ENCODE assay signal across 18 mouse cellular contexts in the genomic region with DNA sequence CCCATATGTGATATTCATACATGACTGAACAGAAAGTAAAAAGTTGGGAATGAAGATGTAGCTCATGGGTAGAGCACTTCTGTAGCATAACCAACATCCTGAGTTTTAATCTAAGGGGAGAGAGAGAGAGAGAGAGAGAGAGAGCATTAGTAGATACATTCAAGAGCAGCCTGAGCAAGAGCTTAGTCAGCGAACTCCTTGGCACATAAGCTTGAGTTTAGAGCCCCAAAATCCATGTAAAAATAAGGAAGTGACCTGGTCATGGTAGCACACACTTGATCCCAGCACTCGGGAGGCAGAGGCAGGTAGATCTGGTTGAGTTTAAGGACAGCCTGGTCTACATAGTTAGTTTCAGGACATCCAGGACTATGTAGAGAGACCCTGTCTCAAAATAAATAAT. TPM values are rescaled to one million over a fixed set of nuclear protein-coding genes. Genes with fewer than 3 reads are reported as not detected.
DNase-seq lines count a peak whose midpoint lies in the region; ATAC-seq and TF ChIP-seq lines count a peak whose summit lies in the region.
"Had no signal": no experiment of that assay in that cellular context is flagged by ENCODE, and none has a peak within 500 bp of the region (broad histone marks: within the 10 kb centered on the region; RNA-seq: fewer than 3 reads in every experiment).

No protein-coding gene starts in this region.

- no peak for TF ChIP-seq POLR2A in kidney, adult 2 months (IDR thresholded peaks at IDR 0.05; ENCODE audit: low read depth, low read length)

- no peaks in the 10 kb centered on the region for H3K9me3 ChIP-seq in heart, postnatal 0 days (replicated peaks; ENCODE audit: control insufficient read depth, low read length)
- H3K9me3 ChIP-seq in heart, embryonic 10.5 days = no peaks in the 10 kb centered on the region
- H3K9me3 ChIP-seq: embryonic facial prominence, embryonic 10.5 days; forebrain, embryonic 10.5 days; hindbrain, embryonic 15.5 days had no signal

- H3K4me1 ChIP-seq in heart, postnatal 0 days (ENCODE audit: control insufficient read depth, insufficient read depth) = peaks cover 22% of the 10 kb centered on the region
- peaks cover 37% of the 10 kb centered on the region for H3K4me1 ChIP-seq in heart, embryonic 10.5 days
- peaks cover 10% of the 10 kb centered on the region; the same call in 1 of the 2 replicates for H3K4me1 ChIP-seq in kidney, adult 2 months (ENCODE audit: control insufficient read depth, insufficient read depth, low read length)
- H3K4me1 ChIP-seq: embryonic facial prominence, embryonic 10.5 days; forebrain, embryonic 10.5 days; hindbrain, embryonic 15.5 days had no signal

- H3K9ac ChIP-seq in heart, postnatal 0 days (replicated peaks; ENCODE audit: low read depth, low read length) = no peak overlapping the region
- H3K9ac ChIP-seq: hindbrain, embryonic 15.5 days had no signal

- H3K27ac ChIP-seq in heart, postnatal 0 days (ENCODE audit: low read depth) = peak overlapping the region; percentile 62; the same call in 1 of the 2 replicates
- H3K27ac ChIP-seq in heart, embryonic 10.5 days = no peak overlapping the region
- no peak overlapping the region for H3K27ac ChIP-seq in kidney, adult 2 months (ENCODE audit: insufficient read depth, low read depth, low read length)
- H3K27ac ChIP-seq: embryonic facial prominence, embryonic 10.5 days; forebrain, embryonic 10.5 days; gastrocnemius, adult 2 months; hindbrain, embryonic 15.5 days had no signal

- no peaks in the 10 kb centered on the region for H3K36me3 ChIP-seq in heart, postnatal 0 days (replicated peaks; ENCODE audit: control insufficient read depth, insufficient read depth, low read length)
- no peaks in the 10 kb centered on the region for H3K36me3 ChIP-seq in heart, embryonic 10.5 days
- no peaks in the 10 kb centered on the region for H3K36me3 ChIP-seq in kidney, adult 2 months (ENCODE audit: control insufficient read depth, insufficient read depth, low read length)
- H3K36me3 ChIP-seq: embryonic facial prominence, embryonic 10.5 days; forebrain, embryonic 10.5 days; hindbrain, embryonic 15.5 days had no signal

- TF ChIP-seq EP300 in heart, postnatal 0 days (IDR thresholded peaks at IDR 0.05; ENCODE audit: low read depth) = no peak

- no peak overlapping the region for H3K4me3 ChIP-seq in heart, postnatal 0 days (ENCODE audit: low read depth, low read length)
- H3K4me3 ChIP-seq in heart, embryonic 10.5 days = no peak overlapping the region
- H3K4me3 ChIP-seq in kidney, adult 2 months (ENCODE audit: insufficient read depth, low read depth, low read length) = no peak overlapping the region
- H3K4me3 ChIP-seq: embryonic facial prominence, embryonic 10.5 days; forebrain, embryonic 10.5 days; gastrocnemius, adult 2 months; hindbrain, embryonic 15.5 days had no signal

- DNase-seq in heart, postnatal 0 days (ENCODE audit: low spot score) = no peak
- no peak for DNase-seq in heart, embryonic 10.5 days (ENCODE audit: low spot score)
- peak; percentile 25 for DNase-seq in thymus, postnatal 25 days
- no peak for DNase-seq in thymus, postnatal 4 days
- DNase-seq in kidney, adult 18-20 months = no peak
- no peak for DNase-seq in kidney, adult 2 months
- DNase-seq: adrenal gland, postnatal 14 days; cerebellum, adult 11-12 months; cerebellum, adult 9-10 months; cerebellum, postnatal 25 days; gastrocnemius, adult 2 months; heart, postnatal 36 days had no signal

- H3K27me3 ChIP-seq in heart, postnatal 0 days (ENCODE audit: control insufficient read depth, insufficient read depth, low read length) = no peaks in the 10 kb centered on the region
- no peaks in the 10 kb centered on the region for H3K27me3 ChIP-seq in heart, embryonic 10.5 days (ENCODE audit: insufficient read depth, poor library complexity, severe bottlenecking)
- no peaks in the 10 kb centered on the region for H3K27me3 ChIP-seq in kidney, adult 2 months (replicated peaks; ENCODE audit: control insufficient read depth, insufficient read depth, low read length)
- H3K27me3 ChIP-seq: hindbrain, embryonic 15.5 days had no signal

- no peak for TF ChIP-seq CTCF in heart, postnatal 0 days (IDR thresholded peaks at IDR 0.05; ENCODE audit: low read depth)
- TF ChIP-seq CTCF in kidney, adult 2 months (conservative IDR thresholded peaks at IDR 0.05; ENCODE audit: insufficient read depth, insufficient read length, low read depth, low read length) = no peak

- no peak overlapping the region for H3K4me2 ChIP-seq in heart, postnatal 0 days (ENCODE audit: low read depth, low read length)
- H3K4me2 ChIP-seq: heart, embryonic 11.5 days; hindbrain, embryonic 15.5 days had no signal

- 81% methylated on average over 2 of the region's 2 CpGs for WGBS in heart, postnatal 0 days
- 83% methylated on average over 2 of the region's 2 CpGs for WGBS in heart, embryonic 10.5 days
- WGBS in kidney, adult 2 months = 92% methylated on average over 2 of the region's 2 CpGs

- ATAC-seq in heart, postnatal 0 days (ENCODE audit: insufficient read depth, low read depth) = no peak
- peak; percentile 70 for ATAC-seq in granulocyte monocyte progenitor cell, adult 5-6 weeks (replicated peaks; ENCODE audit: poor library complexity, severe bottlenecking)
- ATAC-seq: forebrain, embryonic 14.5 days had no signal

RNA-seq across cellular contexts. Expression of gene Idh2, which starts 8.5 kb away (rescaled TPM):
- 3,422 and 3,660 TPM in 2 replicates for total RNA-seq in heart, postnatal 0 days (2014; rRNA removed; ENCODE audit: low replicate concordance)
- 2,757 and 2,826 TPM in 2 replicates for polyA plus RNA-seq in heart, postnatal 0 days (2015; fragmentation: Nextera tagmentation; extraction: Ambion mirVana)
- polyA plus RNA-seq in heart, embryonic 10.5 days (2016; fragmentation: Nextera tagmentation; extraction: Ambion mirVana) = 830 and 1,266 TPM in 2 replicates
- total RNA-seq in granulocyte monocyte progenitor cell, adult 5-6 weeks (2014; fragmentation: Nextera tagmentation) = 259 and 298 TPM in 2 replicates
- 338 and 368 TPM in 2 replicates for total RNA-seq in granulocyte monocyte progenitor cell, adult 5-6 weeks (2017)
- 651 and 688 TPM in 2 replicates for polyA plus RNA-seq in kidney, adult 2 months (2012; rRNA removed)
